Comparison of ENCODE assay signal across 8 mouse cellular contexts in genomic region chr9:64590634-64591041, GRCm38 (mm10).
A peak's percentile ranks its signal among the peaks of the same experiment; 100 is the strongest.
DNase-seq lines count a peak whose midpoint lies in the region; ATAC-seq and TF ChIP-seq lines count a peak whose summit lies in the region.

No protein-coding gene starts in this region.

- peaks cover 0 to 10% of the 10 kb centered on the region in 2 experiments; a peak in 2 of 4 replicates for H3K4me1 ChIP-seq in MEL (ENCODE audit: control insufficient read depth in 1 of 2, insufficient read depth in 2 of 2, low read length in 2 of 2)
- no peaks in the 10 kb centered on the region for H3K4me1 ChIP-seq in thymus, adult 2 months (replicated peaks; ENCODE audit: control insufficient read depth, insufficient read depth, low read length)

- no peak for TF ChIP-seq CTCF in MEL (IDR thresholded peaks at IDR 0.05 in 2 of 3, conservative IDR thresholded peaks at IDR 0.05 in 1 of 3; ENCODE audit: control insufficient read depth in 1 of 3, insufficient read depth in 1 of 3, low read depth in 2 of 3, low read length in 3 of 3, poor library complexity in 1 of 3, severe bottlenecking in 1 of 3)
- no peak for TF ChIP-seq CTCF in thymus, adult 2 months (IDR thresholded peaks at IDR 0.05; ENCODE audit: borderline replicate concordance, control insufficient read depth, extremely low read depth, insufficient read depth, low read length, poor library complexity)

- TF ChIP-seq POLR2A in MEL (IDR thresholded peaks at IDR 0.05; ENCODE audit: control insufficient read depth in 1 of 2, insufficient read depth in 1 of 2, low read depth in 1 of 2, low read length in 2 of 2, poor library complexity in 1 of 2): no peak
- no peak for TF ChIP-seq POLR2A in thymus, adult 2 months (IDR thresholded peaks at IDR 0.05; ENCODE audit: control insufficient read depth, extremely low read depth, insufficient read depth, low read length, poor library complexity)

- peak; percentile 73; the same call in 1 of the 2 replicates for ATAC-seq in common myeloid progenitor, adult 5-6 weeks (replicated peaks; ENCODE audit: low read depth, poor library complexity, severe bottlenecking)
- peak; percentile 89 for ATAC-seq in megakaryocyte progenitor cell, adult 5-6 weeks (replicated peaks; ENCODE audit: poor library complexity)
- ATAC-seq in monocyte, adult 5-6 weeks (replicated peaks; ENCODE audit: insufficient number of reproducible peaks, low FRiP score, low TSS enrichment, poor library complexity, severe bottlenecking): no peak

- no peaks in the 10 kb centered on the region for H3K9me3 ChIP-seq in MEL (replicated peaks; ENCODE audit: insufficient read depth, low read length)

- DNase-seq in adrenal gland, postnatal 10 days: peak; percentile 58
- DNase-seq in adrenal gland, adult 8-10 months: no peak
- peak; percentile 83 for DNase-seq in MEL (ENCODE audit: low read depth, low spot score)
- DNase-seq in heart, postnatal 4 days: peak; percentile 24
- DNase-seq in thymus, adult 2 months: no peak

- 62% methylated on average over 5 of the region's 5 CpGs for WGBS in thymus, adult 2 months

- H3K9ac ChIP-seq in MEL (ENCODE audit: control insufficient read depth, low read depth, low read length, poor library complexity, severe bottlenecking): no peak overlapping the region

- H3K4me3 ChIP-seq in MEL (ENCODE audit: control insufficient read depth in 1 of 2, insufficient read depth in 1 of 2, low read depth in 2 of 2, low read length in 2 of 2): no peak overlapping the region
- no peak overlapping the region for H3K4me3 ChIP-seq in thymus, adult 2 months (ENCODE audit: control insufficient read depth, insufficient read depth, low read length)

- H3K36me3 ChIP-seq in MEL (ENCODE audit: control insufficient read depth in 1 of 2, insufficient read depth in 2 of 2, low read length in 2 of 2): peaks cover 0 to 3% of the 10 kb centered on the region in 2 experiments; a peak in 2 of 4 replicates
- no peaks in the 10 kb centered on the region for H3K36me3 ChIP-seq in thymus, adult 2 months (ENCODE audit: control insufficient read depth, insufficient read depth, low read length)

- TF ChIP-seq EP300 in MEL (IDR thresholded peaks at IDR 0.05; ENCODE audit: low read depth in 1 of 2, low read length in 2 of 2): peak; percentile 85 to 89

- H3K27ac ChIP-seq in MEL (ENCODE audit: control insufficient read depth, low read depth, low read length): no peak overlapping the region
- H3K27ac ChIP-seq in thymus, adult 2 months (ENCODE audit: control insufficient read depth, insufficient read depth, low read length): no peak overlapping the region

- no peaks in the 10 kb centered on the region for H3K79me2 ChIP-seq in MEL (ENCODE audit: control insufficient read depth, insufficient read depth, low read length, poor library complexity)

- no peak for TF ChIP-seq RAD21 in MEL (IDR thresholded peaks at IDR 0.05; ENCODE audit: low read depth, low read length)

- H3K27me3 ChIP-seq in MEL (ENCODE audit: control insufficient read depth in 1 of 2, insufficient read depth in 2 of 2, low read length in 2 of 2): no peaks in the 10 kb centered on the region
- no peaks in the 10 kb centered on the region for H3K27me3 ChIP-seq in thymus, adult 2 months (ENCODE audit: control insufficient read depth, insufficient read depth, low read length)

TF ChIP-seq in MEL, 35 proteins besides CTCF, POLR2A, EP300 and RAD21:
- TF ChIP-seq TAL1 (IDR thresholded peaks at IDR 0.05; ENCODE audit: low read length) (peak; percentile 97), ETS1 (IDR thresholded peaks at IDR 0.05; ENCODE audit: low read depth, low read length) (0 out of 2 replicates have a peak, but pooled peaks have one; percentile 20), USF2 (IDR thresholded peaks at IDR 0.05; ENCODE audit: borderline replicate concordance in 1 of 2, insufficient read depth in 1 of 2, low read depth in 1 of 2, low read length in 2 of 2) (no peak), TCF12 (IDR thresholded peaks at IDR 0.05; ENCODE audit: low read depth, low read length) (peak; percentile 89), GATA1 (IDR thresholded peaks at IDR 0.05; ENCODE audit: low read depth, low read length) (peak; percentile 87)

Comparison
In these comparisons a context has a peak if more than half of its experiments do, and no peak if none do; other contexts are left out.
1. DNase-seq: peak in adrenal gland, postnatal 10 days (single experiment), MEL (single experiment) and heart, postnatal 4 days (single experiment); none in adrenal gland, adult 8-10 months (single experiment) and thymus, adult 2 months (single experiment).